Mouse (Mus musculus) megakaryocyte, embryonic 14.5 days (primary cell): ENCODE data around the gene Cfap44.

Experiments
- FLI1 ChIP-seq: IDR thresholded peaks from 2 replicates; pipeline ENCODE4 v1.6.1; 2012; ENCODE audit warnings: low read length, inconsistent platforms, mixed read lengths
- GATA1 ChIP-seq: IDR thresholded peaks from 3 replicates; pipeline ENCODE4 v1.6.1; 2012; ENCODE audit warnings: mixed read lengths, low read length, inconsistent platforms, borderline replicate concordance

DNA sequence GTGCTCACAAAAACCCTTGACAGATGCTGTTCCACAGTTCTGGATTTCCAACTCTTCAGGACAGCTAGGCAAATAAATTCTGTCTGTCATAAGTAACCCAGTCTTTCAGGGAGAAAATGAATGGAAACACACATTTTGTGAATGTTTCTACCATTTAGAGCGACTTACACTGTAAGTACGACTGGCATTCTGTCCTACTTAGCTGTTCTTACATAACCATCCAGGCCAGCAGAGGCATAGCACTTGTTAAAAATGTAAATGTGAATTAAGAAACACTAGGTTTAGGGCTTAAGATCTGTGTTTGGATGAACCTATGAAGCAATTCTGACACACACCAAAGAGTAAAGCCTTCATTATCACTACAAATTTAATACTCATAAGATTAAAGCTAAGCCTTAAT, 13.7 kb downstream of the Cfap44 start:
- TF ChIP-seq GATA1 (no peak), FLI1 (no peak)
